Mouse (Mus musculus): ENCODE results near the gene Adgb. TPM values are rescaled to one million over a fixed set of nuclear protein-coding genes. Genes with fewer than 3 reads are reported as not detected.
A peak's percentile ranks its signal among the peaks of the same experiment; 100 is the strongest.
"Not testable (repeated sequence)": the region's sequence is repeated elsewhere in the genome, so short reads cannot be mapped to it uniquely, and the experiment has no call there.

Gene Adgb
- polyA plus RNA-seq (2015; fragmentation: Nextera tagmentation; extraction: Ambion mirVana) = 0.07 and 0.12 TPM in 2 replicates

DNA sequence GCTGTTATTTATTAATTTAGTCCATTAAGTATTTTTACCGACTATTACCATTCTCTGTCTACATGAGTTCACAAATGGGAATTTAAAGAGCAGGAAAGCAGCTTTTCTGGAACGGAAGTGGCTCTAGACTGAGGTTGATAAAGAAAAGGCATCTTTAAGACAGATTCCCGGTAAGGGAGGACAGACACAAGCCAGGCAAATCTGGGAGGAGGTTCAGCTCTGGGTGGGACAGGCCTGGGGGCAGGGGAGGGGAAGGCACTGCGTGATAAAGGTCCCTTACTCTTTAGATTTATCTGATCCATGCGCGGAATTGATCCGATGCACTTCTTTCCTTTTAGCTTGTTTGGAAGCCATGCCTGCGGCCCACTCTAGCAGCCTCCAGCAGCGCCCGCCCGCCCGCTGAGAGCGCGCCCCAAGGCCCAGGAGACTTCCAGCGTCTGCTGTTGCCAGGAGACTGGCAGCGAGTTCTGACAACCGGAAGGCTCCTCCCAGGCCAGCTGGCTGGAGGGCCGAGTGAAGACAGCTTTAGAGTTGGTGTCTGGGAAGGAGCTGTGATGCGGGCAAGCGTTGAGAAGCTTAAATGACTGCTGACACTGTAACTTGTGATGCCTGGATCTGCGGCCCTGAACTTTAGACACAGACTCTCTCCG lies at the start of gene Adgb:
Gene Adgb (minus strand): TSS at position 366 of the 650 bp plus-strand sequence.
- peak within 1 kb of the TSS; percentile 31 for H3K4me3 ChIP-seq
- peak within 1 kb of the TSS; percentile 63 for H3K4me2 ChIP-seq
- no peaks in the 10 kb centered on the region for H3K27me3 ChIP-seq
- peak within 1 kb of the TSS; percentile 63 for H3K9ac ChIP-seq
- WGBS = 6% methylated on average over 22 of the region's 22 CpGs
- ATAC-seq (ENCODE audit: insufficient number of reproducible peaks, insufficient read depth, low FRiP score, low TSS enrichment, low read depth) = peak; percentile 62; the same call in 1 of the 2 replicates
- H3K27ac ChIP-seq = no peak within 1 kb of the TSS
- H3K36me3 ChIP-seq = no peaks in the 10 kb centered on the region
- no peaks in the 10 kb centered on the region for H3K9me3 ChIP-seq
- peaks cover 6% of the 10 kb centered on the region for H3K4me1 ChIP-seq

DNA sequence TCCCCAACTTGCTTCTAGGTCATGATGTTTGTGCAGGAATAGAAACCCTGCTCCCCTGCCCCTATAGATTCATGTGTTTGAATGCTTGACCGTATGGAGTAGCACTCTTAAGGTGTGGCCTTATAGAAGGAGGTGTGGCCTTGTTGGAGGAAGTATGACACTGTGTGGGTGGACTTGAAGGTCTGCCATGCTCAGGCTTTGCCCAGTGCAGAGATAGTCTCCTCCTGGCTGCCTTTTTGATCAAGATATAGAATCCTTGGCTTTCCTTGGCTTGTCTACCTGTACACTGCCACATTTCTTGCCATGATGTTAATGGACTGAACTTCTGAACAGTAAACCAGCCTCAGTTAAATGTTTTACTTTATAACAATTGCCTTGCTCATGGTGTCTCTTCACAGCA lies 8.0 kb upstream of the Adgb start:
- 88% methylated on average over 1 of the region's 1 CpGs for WGBS

DNA sequence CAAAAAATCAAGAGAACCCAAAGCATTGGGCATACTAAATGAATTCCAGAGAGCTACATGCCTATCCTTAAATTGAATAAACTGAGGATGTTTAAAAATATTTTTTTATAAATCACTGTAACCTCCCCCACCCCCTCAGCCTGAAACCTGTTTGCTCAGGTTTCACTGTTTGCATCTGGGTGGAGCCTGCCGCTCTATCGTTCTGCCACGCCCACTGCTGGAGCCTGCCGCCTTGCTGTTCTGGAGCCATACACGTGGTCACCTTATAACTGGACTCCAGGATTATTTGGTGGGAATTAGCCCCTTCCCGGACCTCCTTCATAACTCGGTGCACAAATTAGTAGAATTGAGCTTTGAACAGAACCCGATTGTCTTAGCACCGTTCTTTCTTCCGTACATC lies 5.3 kb upstream of the Adgb start:
- not testable (repeated sequence) for H3K4me2 ChIP-seq; ATAC-seq (ENCODE audit: insufficient number of reproducible peaks, insufficient read depth, low FRiP score, low TSS enrichment, low read depth)
- 64% methylated on average over 10 of the region's 10 CpGs for WGBS

More for the DNA sequence above, 8.0 kb upstream of the Adgb start:
- ATAC-seq (ENCODE audit: insufficient number of reproducible peaks, insufficient read depth, low FRiP score, low TSS enrichment, low read depth) = no peak
- Histone ChIP-seq H3K36me3 (no peaks in the 10 kb centered on the region), H3K4me1 (no peaks in the 10 kb centered on the region), H3K4me2 (no peak overlapping the region), H3K27me3 (no peaks in the 10 kb centered on the region), H3K9me3 (no peaks in the 10 kb centered on the region), H3K27ac (no peak overlapping the region), H3K4me3 (no peak overlapping the region), H3K9ac (no peak overlapping the region)

DNA sequence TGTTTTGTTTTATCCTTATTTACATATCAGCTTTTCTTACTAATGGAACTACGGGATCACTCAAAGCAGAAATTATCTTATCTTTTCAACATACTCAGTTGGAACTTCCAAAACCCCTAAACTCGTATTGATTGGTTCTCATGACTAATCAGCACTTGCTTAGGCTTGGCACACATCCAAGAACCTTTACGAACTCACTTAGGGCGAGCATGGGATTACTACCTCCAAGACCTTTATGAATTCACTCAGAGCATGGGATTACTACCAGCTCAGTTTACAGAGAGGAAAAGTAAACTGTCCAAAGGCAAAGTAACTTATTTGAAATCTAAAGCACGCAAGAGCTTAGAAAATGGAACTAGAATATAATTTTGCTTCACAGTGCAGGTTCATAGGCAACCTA lies 4.8 kb upstream of the Adgb start:
- no peak overlapping the region for H3K4me3 ChIP-seq
- peaks cover 4% of the 10 kb centered on the region for H3K4me1 ChIP-seq
- no peak for ATAC-seq (ENCODE audit: insufficient number of reproducible peaks, insufficient read depth, low FRiP score, low TSS enrichment, low read depth)
- WGBS = 53% methylated on average over 5 of the region's 5 CpGs
- no peaks in the 10 kb centered on the region for H3K9me3 ChIP-seq
- H3K9ac ChIP-seq = no peak overlapping the region
- no peaks in the 10 kb centered on the region for H3K27me3 ChIP-seq
- H3K4me2 ChIP-seq = no peak overlapping the region
- H3K36me3 ChIP-seq = no peaks in the 10 kb centered on the region
- H3K27ac ChIP-seq = no peak overlapping the region

More for the DNA sequence above, 5.3 kb upstream of the Adgb start:
- not testable (repeated sequence) for H3K9me3 ChIP-seq, H3K4me1 ChIP-seq, H3K36me3 ChIP-seq, H3K9ac ChIP-seq, H3K4me3 ChIP-seq, H3K27ac ChIP-seq, H3K27me3 ChIP-seq

DNA sequence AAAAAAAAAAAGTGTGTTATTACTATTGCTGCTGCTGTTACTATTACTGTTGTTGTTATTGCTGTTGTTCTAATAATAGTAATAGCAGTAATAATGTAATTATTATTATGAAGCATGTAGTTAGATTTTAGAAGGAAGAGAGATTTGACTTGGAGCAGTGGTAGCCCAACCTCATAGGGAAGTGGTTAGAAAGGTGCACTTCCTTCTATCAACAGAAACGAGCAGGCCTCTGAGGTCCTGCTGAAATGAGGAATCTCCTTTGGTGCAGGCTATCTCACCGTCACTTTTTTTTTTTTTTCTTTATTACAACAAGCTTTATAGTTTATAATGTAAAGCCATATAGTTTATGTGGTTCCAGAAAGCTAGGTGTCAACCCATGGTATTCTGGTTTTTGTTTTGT lies 4.4 kb upstream of the Adgb start:
- WGBS = 93% methylated on average over 2 of the region's 2 CpGs

DNA sequence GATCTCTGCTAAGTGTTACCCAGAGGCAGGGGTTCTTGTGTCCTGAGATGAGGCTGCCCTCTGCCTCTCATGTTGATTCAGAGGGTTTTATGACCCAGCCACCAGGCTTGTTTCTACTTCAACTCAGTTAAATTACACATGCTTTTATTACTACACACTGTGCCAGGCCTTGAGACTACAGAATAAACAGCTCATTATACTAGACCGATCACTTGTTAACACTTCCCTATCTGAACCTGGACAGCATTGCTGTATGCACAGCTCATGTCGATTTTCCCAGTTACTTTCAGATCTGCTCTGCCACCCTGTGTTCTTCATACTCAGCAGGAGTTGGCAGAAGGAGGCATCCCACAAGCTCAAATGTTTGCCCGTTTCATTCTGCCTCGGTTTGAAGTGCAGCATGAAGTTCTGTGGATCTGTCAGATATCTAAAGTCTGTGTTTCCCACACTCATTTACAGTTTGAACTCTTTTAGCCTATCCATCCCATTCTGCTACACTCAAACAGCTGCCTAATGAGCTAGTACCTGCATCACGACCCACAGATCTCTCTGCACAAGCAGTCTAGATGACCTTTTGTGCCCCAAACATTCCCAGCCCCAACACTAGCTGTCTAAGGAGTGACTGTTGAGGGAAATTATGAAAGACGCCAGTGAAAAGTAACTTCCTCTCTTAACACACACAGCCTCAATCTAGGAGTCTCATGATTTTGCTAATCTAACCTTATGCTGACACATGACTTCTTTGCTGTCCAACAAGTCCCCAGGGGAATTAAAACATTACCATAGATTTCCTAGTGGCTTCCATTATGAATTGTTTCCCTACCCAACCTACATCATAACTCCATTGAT lies 3.2 kb downstream of the Adgb start:
- H3K9me3 ChIP-seq = no peaks in the 10 kb centered on the region
- peaks cover 6% of the 10 kb centered on the region for H3K4me1 ChIP-seq
- no peaks in the 10 kb centered on the region for H3K36me3 ChIP-seq
- H3K4me3 ChIP-seq = no peak overlapping the region
- 49% methylated on average over 6 of the region's 6 CpGs for WGBS
- no peak overlapping the region for H3K4me2 ChIP-seq
- ATAC-seq (ENCODE audit: insufficient number of reproducible peaks, insufficient read depth, low FRiP score, low TSS enrichment, low read depth) = no peak
- H3K9ac ChIP-seq = no peak overlapping the region
- no peaks in the 10 kb centered on the region for H3K27me3 ChIP-seq
- H3K27ac ChIP-seq = no peak overlapping the region

More for the DNA sequence above, 4.4 kb upstream of the Adgb start:
- H3K4me3 ChIP-seq = no peak overlapping the region
- H3K27me3 ChIP-seq = no peaks in the 10 kb centered on the region
- no peak overlapping the region for H3K4me2 ChIP-seq
- no peak for ATAC-seq (ENCODE audit: insufficient number of reproducible peaks, insufficient read depth, low FRiP score, low TSS enrichment, low read depth)
- no peaks in the 10 kb centered on the region for H3K9me3 ChIP-seq
- peaks cover 6% of the 10 kb centered on the region for H3K4me1 ChIP-seq
- H3K9ac ChIP-seq = no peak overlapping the region
- H3K27ac ChIP-seq = no peak overlapping the region
- H3K36me3 ChIP-seq = no peaks in the 10 kb centered on the region

DNA sequence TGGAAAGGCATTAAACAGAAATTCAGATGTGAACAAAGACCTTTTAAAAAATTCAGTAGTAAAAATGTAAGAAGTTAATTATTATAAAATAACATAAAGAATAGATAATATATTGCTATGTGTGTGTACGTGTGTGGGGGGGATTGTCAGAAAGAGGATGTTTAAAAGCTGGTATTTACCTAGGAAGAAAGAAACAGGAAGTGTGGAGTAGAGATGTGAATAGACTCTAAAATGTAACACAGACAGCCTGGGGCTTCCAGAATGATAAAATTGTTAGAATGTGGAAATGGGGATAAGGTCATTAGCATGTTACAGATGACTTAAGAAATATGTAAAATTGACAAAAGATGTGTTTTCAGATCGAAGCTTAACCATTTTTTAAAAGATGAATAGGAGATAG lies 12.0 kb downstream of the Adgb start:
- Histone ChIP-seq H3K4me1 (no peaks in the 10 kb centered on the region), H3K9ac (no peak overlapping the region), H3K4me3 (no peak overlapping the region), H3K36me3 (no peaks in the 10 kb centered on the region), H3K9me3 (no peaks in the 10 kb centered on the region), H3K27me3 (no peaks in the 10 kb centered on the region), H3K27ac (no peak overlapping the region), H3K4me2 (no peak overlapping the region)
- WGBS = 62% methylated on average over 2 of the region's 2 CpGs
- ATAC-seq (ENCODE audit: insufficient number of reproducible peaks, insufficient read depth, low FRiP score, low TSS enrichment, low read depth) = no peak

DNA sequence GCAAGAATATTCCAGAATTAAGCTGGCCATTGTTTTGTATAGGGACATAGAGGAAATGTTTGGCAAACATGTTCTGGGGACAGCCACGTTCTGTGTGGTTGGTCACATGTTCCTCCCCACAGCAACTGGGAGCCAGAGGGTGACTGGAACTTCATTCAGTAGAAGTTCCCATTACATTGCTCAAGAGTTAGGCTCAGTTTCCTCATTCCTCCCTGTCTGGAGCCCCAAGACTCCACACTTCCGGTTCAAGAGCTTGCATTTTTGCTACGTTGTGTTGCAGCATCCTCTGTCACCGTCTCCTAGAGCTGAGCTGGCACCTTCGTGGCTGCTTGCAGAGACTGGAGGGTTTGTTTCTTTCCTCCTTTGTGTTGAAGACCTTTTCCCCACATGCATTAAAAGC lies 15.1 kb downstream of the Adgb start:
- ATAC-seq (ENCODE audit: insufficient number of reproducible peaks, insufficient read depth, low FRiP score, low TSS enrichment, low read depth) = no peak
- H3K36me3 ChIP-seq = no peaks in the 10 kb centered on the region
- 83% methylated on average over 5 of the region's 5 CpGs for WGBS
- H3K9me3 ChIP-seq = no peaks in the 10 kb centered on the region
- H3K4me3 ChIP-seq = no peak overlapping the region
- no peaks in the 10 kb centered on the region for H3K4me1 ChIP-seq
- no peak overlapping the region for H3K27ac ChIP-seq
- H3K27me3 ChIP-seq = no peaks in the 10 kb centered on the region
- no peak overlapping the region for H3K4me2 ChIP-seq
- no peak overlapping the region for H3K9ac ChIP-seq

DNA sequence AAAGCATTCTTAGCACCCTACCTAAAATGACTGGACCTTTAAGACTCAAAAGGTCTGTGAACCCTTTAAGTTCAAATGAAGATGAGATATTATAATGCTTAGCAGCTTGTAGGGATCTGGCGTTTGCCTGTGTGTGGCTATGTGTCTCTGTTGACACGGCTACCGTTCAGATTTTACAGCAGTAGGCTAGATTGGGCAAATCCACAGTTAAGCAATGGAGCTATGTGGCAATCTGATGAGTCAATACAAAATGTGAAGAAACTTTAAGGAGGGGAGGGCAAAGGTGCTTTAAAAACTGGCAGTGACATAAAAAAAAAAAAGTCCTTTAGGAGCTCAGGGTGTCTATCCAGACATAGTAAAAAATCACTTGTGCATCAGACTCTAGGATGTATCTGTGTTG lies 23.1 kb downstream of the Adgb start:
- no peak for ATAC-seq (ENCODE audit: insufficient number of reproducible peaks, insufficient read depth, low FRiP score, low TSS enrichment, low read depth)
- Histone ChIP-seq H3K36me3 (no peaks in the 10 kb centered on the region), H3K4me1 (no peaks in the 10 kb centered on the region), H3K27ac (no peak overlapping the region), H3K9ac (no peak overlapping the region), H3K9me3 (no peaks in the 10 kb centered on the region), H3K27me3 (no peaks in the 10 kb centered on the region), H3K4me2 (no peak overlapping the region), H3K4me3 (no peak overlapping the region)
- 84% methylated on average over 3 of the region's 3 CpGs for WGBS

DNA sequence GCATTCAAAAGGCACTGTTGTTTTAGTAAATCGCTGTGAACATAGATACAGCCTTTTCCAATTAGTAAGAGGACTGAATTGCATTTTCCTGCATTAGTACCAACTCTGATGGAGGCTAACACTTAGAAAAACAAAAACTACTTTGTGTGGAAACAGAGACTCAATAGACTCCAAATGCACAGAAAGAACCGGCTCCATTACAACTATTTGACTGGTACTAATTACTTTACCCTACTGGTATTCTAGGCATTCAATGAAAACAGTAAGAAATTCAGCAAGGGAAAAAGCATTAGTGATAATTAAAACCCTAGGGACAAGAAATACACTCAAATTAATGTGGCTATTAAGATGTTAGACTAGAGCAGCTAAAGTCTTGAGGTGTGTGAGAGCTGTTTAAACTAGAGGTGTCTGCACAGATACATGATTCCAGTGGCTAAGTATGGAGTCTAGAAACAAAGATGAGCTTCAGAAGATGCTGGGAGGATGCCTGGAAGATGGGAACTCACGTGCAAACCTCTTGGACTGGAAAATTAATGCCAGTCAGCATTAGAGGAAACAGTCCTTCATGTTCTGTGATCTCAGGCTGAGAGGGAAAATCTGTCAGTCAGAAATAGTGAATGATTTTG lies 27.2 kb downstream of the Adgb start:
- Histone ChIP-seq H3K4me1 (no peaks in the 10 kb centered on the region), H3K9me3 (no peaks in the 10 kb centered on the region), H3K36me3 (no peaks in the 10 kb centered on the region), H3K27ac (no peak overlapping the region), H3K4me3 (no peak overlapping the region), H3K4me2 (no peak overlapping the region), H3K27me3 (no peaks in the 10 kb centered on the region), H3K9ac (no peak overlapping the region)
- ATAC-seq (ENCODE audit: insufficient number of reproducible peaks, insufficient read depth, low FRiP score, low TSS enrichment, low read depth) = no peak
- WGBS = 15% methylated on average over 3 of the region's 3 CpGs

DNA sequence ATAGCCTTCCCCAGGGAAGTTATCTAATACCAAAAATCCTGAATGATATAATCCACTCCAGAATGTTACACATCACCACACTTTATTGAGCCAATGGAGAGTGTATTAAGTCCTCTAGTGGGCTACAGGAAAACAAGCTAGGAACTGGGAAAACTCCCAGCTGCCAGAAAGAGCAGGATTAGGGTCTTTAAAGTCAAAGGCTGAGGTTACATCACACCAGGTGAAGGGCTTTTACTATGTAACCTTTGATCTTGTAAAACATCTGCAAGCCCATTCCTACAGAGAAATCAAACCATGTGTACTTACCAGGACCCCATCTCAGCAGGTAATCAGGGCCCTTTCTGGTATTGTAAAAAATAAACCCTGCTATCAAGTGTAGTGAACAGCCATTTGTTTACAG lies 28.6 kb downstream of the Adgb start:
- Histone ChIP-seq H3K27ac (no peak overlapping the region), H3K4me2 (no peak overlapping the region), H3K36me3 (no peaks in the 10 kb centered on the region), H3K4me3 (no peak overlapping the region), H3K9me3 (no peaks in the 10 kb centered on the region), H3K9ac (no peak overlapping the region), H3K27me3 (no peaks in the 10 kb centered on the region), H3K4me1 (no peaks in the 10 kb centered on the region)
- ATAC-seq (ENCODE audit: insufficient number of reproducible peaks, insufficient read depth, low FRiP score, low TSS enrichment, low read depth) = no peak

DNA sequence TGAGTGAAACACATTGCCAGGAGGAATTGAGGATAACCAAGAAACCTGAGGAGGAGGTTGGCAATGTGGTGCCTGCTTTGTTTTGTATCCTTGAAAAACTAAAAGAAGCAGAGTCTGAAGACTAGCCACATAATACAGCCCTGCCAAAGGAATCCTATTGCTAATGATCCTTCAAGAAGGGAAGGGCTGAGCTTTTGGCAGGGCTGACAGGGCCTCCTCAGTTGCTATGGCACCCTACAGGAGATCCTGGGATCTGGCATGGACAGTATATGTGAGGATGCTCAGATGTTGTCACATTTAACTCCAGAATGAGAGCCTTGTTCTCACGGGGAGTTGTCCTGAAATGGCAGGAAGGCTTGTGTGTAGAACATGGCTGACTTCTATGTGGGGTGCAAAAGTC lies 37.1 kb downstream of the Adgb start:
- no peak overlapping the region for H3K4me3 ChIP-seq
- no peaks in the 10 kb centered on the region for H3K4me1 ChIP-seq
- H3K27ac ChIP-seq = no peak overlapping the region
- WGBS = 80% methylated on average over 1 of the region's 1 CpGs
- H3K4me2 ChIP-seq = no peak overlapping the region
- no peak for ATAC-seq (ENCODE audit: insufficient number of reproducible peaks, insufficient read depth, low FRiP score, low TSS enrichment, low read depth)
- H3K27me3 ChIP-seq = no peaks in the 10 kb centered on the region
- no peak overlapping the region for H3K9ac ChIP-seq
- no peaks in the 10 kb centered on the region for H3K36me3 ChIP-seq
- H3K9me3 ChIP-seq = no peaks in the 10 kb centered on the region
